ENCODE assay signal across 22 mouse cellular contexts in the genomic region with DNA sequence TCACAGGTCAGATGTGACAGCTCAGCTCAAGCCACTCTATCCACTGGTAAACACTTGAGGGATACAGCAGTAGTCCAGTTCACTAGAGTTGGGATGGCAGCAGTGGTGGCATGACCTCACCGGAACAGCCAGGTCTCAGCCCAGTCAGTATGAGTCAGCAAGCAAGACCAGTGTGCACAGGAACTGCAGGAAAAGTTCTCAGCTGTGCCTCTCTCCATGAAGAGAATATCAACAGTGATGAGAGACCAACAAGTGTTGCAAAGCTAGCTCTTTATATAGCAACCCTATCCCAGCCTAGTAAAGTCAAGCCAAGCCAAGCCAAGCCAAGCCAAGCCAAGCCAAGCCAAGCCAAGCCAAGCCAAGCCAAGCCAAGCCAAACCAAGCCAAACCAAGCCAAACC. TPM values are rescaled to one million over a fixed set of nuclear protein-coding genes. Genes with fewer than 3 reads are reported as not detected.
DNase-seq lines count a peak whose midpoint lies in the region.
"Had no signal": no experiment of that assay in that cellular context is flagged by ENCODE, and none has a peak within 500 bp of the region (broad histone marks: within the 10 kb centered on the region; RNA-seq: fewer than 3 reads in every experiment).

No protein-coding gene starts in this region.

- no peak overlapping the region for H3K4me3 ChIP-seq in embryonic facial prominence, embryonic 10.5 days
- H3K4me3 ChIP-seq: embryonic facial prominence, embryonic 15.5 days; erythroblast, embryonic 14.5 days; forebrain, embryonic 15.5 days; heart, embryonic 15.5 days; hindbrain, embryonic 10.5 days; kidney, embryonic 15.5 days had no signal

- no peaks in the 10 kb centered on the region for H3K9me3 ChIP-seq in embryonic facial prominence, embryonic 10.5 days
- H3K9me3 ChIP-seq: embryonic facial prominence, embryonic 15.5 days; forebrain, embryonic 15.5 days; heart, embryonic 15.5 days; hindbrain, embryonic 10.5 days; kidney, embryonic 15.5 days had no signal

- DNase-seq in cerebellum, postnatal 10 days = peak; percentile 5 to 18
- no peak for DNase-seq in cerebellum, adult 11 months
- peak; percentile 33 for DNase-seq in Muller cell, postnatal 12 days (ENCODE audit: inconsistent ontology term)
- DNase-seq in heart, adult 8-10 months (ENCODE audit: low spot score) = peak; percentile 52
- peak; percentile 3 for DNase-seq in heart, postnatal 25 days (ENCODE audit: low spot score)
- DNase-seq in embryonic facial prominence, embryonic 10.5 days (ENCODE audit: low spot score) = no peak
- DNase-seq in layer of hippocampus, adult 11-12 months (ENCODE audit: low spot score) = no peak
- DNase-seq: cerebellum, adult 11-12 months; cerebellum, adult 9-11 months; gastrocnemius, postnatal 14 days; kidney, adult 2 months; kidney, postnatal 14 days had no signal

- H3K4me1 ChIP-seq in embryonic facial prominence, embryonic 10.5 days = no peaks in the 10 kb centered on the region
- H3K4me1 ChIP-seq: embryonic facial prominence, embryonic 15.5 days; forebrain, embryonic 15.5 days; heart, embryonic 15.5 days; hindbrain, embryonic 10.5 days; kidney, embryonic 15.5 days had no signal

- intact Hi-C loops in heart, postnatal 25 days (cut with DNase I) = no loop called here

- H3K27ac ChIP-seq in embryonic facial prominence, embryonic 10.5 days (replicated peaks) = no peak overlapping the region
- H3K27ac ChIP-seq: embryonic facial prominence, embryonic 15.5 days; forebrain, embryonic 15.5 days; heart, embryonic 15.5 days; hindbrain, embryonic 10.5 days; hindbrain, embryonic 14.5 days; kidney, embryonic 15.5 days had no signal

- no peaks in the 10 kb centered on the region for H3K27me3 ChIP-seq in embryonic facial prominence, embryonic 10.5 days (replicated peaks; ENCODE audit: low read depth, poor library complexity, severe bottlenecking)
- H3K27me3 ChIP-seq: embryonic facial prominence, embryonic 15.5 days; forebrain, embryonic 15.5 days; heart, embryonic 15.5 days; kidney, embryonic 15.5 days had no signal

- 95% methylated on average over 1 of the region's 1 CpGs for WGBS in embryonic facial prominence, embryonic 10.5 days

- no peaks in the 10 kb centered on the region for H3K36me3 ChIP-seq in embryonic facial prominence, embryonic 10.5 days (replicated peaks)
- H3K36me3 ChIP-seq: embryonic facial prominence, embryonic 15.5 days; forebrain, embryonic 15.5 days; heart, embryonic 15.5 days; hindbrain, embryonic 10.5 days; kidney, embryonic 15.5 days had no signal

RNA-seq across cellular contexts. Expression of gene Cdh8, which starts 30.2 kb away (rescaled TPM):
- total RNA-seq in heart, adult 8-10 months (2022) = 1 to 10 TPM in 2 of 4 experiments, under 1 TPM in 2; 0.34 to 1.3 (median 0.72) TPM
- under 1 TPM; 0.34 to 0.36 TPM for total RNA-seq in heart, postnatal 25 days (2021)
- polyA plus RNA-seq in embryonic facial prominence, embryonic 10.5 days (2016; fragmentation: Nextera tagmentation; extraction: Ambion mirVana) = 1.0 and 1.2 TPM in 2 replicates
- total RNA-seq: adrenal gland, postnatal 36 days; gastrocnemius, adult 18-20 months had no signal
- polyA plus RNA-seq: erythroblast, embryonic 14.5 days; gonadal fat pad, adult 2 months had no signal

Comparison
In these comparisons a context has a peak if more than half of its experiments do, and no peak if none do; other contexts are left out.
1. DNase-seq: peak in cerebellum, postnatal 10 days (2 of 2), Muller cell, postnatal 12 days (single experiment), heart, adult 8-10 months (single experiment) and heart, postnatal 25 days (single experiment); none in cerebellum, adult 11 months (single experiment), embryonic facial prominence, embryonic 10.5 days (single experiment) and layer of hippocampus, adult 11-12 months (single experiment).